Mouse (Mus musculus) midbrain, embryonic 15.5 days (tissue): ENCODE measurements around the gene Gm10310. TPM values are rescaled to one million over a fixed set of nuclear protein-coding genes. Genes with fewer than 3 reads are reported as not detected.
"Not testable (repeated sequence)": the region's sequence is repeated elsewhere in the genome, so short reads cannot be mapped to it uniquely, and the experiment has no call there.

ENCODE experiments used
- ATAC-seq: fragments of 200-750 bp; cut with Nextera tagmentation; replicated peaks from 2 replicates; pipeline ENCODE4 v1.8.0; 2017; ENCODE audit warnings: moderate TSS enrichment
- H3K27ac ChIP-seq: fragments of 300-500 bp; sonication (generic); 2 replicates; pipeline ENCODE4 v1.5.1; 2015; ENCODE audit warnings: mild to moderate bottlenecking, inconsistent platforms
- H3K27me3 ChIP-seq: fragments of 300-500 bp; sonication (generic); replicated peaks from 2 replicates; pipeline ENCODE4 v1.6.1; 2015; ENCODE audit warnings: inconsistent platforms
- H3K36me3 ChIP-seq: fragments of 300-500 bp; sonication (generic); replicated peaks from 2 replicates; pipeline ENCODE4 v1.6.1; 2015; ENCODE audit warnings: inconsistent platforms
- H3K4me1 ChIP-seq: fragments of 300-500 bp; sonication (generic); 2 replicates; pipeline ENCODE4 v1.6.1; 2015; ENCODE audit warnings: inconsistent platforms
- H3K4me2 ChIP-seq: fragments of 300-500 bp; sonication (generic); 2 replicates; pipeline ENCODE4 v1.6.1; 2015; ENCODE audit warnings: inconsistent platforms, mild to moderate bottlenecking, moderate library complexity
- H3K4me3 ChIP-seq: fragments of 300-500 bp; sonication (generic); 2 replicates; pipeline ENCODE4 v1.5.1; 2015; ENCODE audit warnings: mild to moderate bottlenecking, inconsistent platforms
- H3K9ac ChIP-seq: fragments of 300-500 bp; sonication (generic); 2 replicates; pipeline ENCODE4 v1.6.1; 2015; ENCODE audit warnings: mild to moderate bottlenecking, inconsistent platforms
- H3K9me3 ChIP-seq: fragments of 300-500 bp; sonication (generic); 2 replicates; pipeline ENCODE4 v1.6.1; 2016; ENCODE audit warnings: inconsistent platforms
- WGBS: fragments of 180-500 bp; shearing (Covaris S2); methylation state at CpG from one replicate; pipeline ENCODE4 v1.1.7; 2015; ENCODE audit warnings: mixed read lengths; 5-methylcytosine and 5-hydroxymethylcytosine counted together
- polyA plus RNA-seq: library from polyadenylated mRNA; unstranded; fragments of >200 nt; fragmentation: Nextera tagmentation; extraction: Ambion mirVana; gene quantifications from 2 replicates; pipeline ENCODE4 v1.2.1, GENCODE M21; 2015

Gm10310 gene
- not detected in 2 replicates for polyA plus RNA-seq

GRCm38 (mm10) chr10:129984962-129985361, at the start of gene Gm10310:
Gene Gm10310, minus strand, starts transcription at chr10:129985062.
- not testable (repeated sequence) for ATAC-seq, H3K4me2 ChIP-seq
- no CpG with 5 or more reads among the region's 1 CpGs for WGBS

GRCm38 (mm10) chr10:130030048-130030447, 45.2 kb upstream of the Gm10310 start, which contains the start of gene Olfr821:
Gene Olfr821, plus strand, starts transcription at chr10:130030348.
- Histone ChIP-seq H3K4me3 (no peak within 1 kb of the TSS), H3K4me1 (no peaks in the 10 kb centered on the region), H3K27me3 (no peaks in the 10 kb centered on the region), H3K36me3 (no peaks in the 10 kb centered on the region), H3K4me2 (no peak within 1 kb of the TSS), H3K9ac (no peak within 1 kb of the TSS), H3K9me3 (no peaks in the 10 kb centered on the region), H3K27ac (no peak within 1 kb of the TSS)
- no peak for ATAC-seq

More at GRCm38 (mm10) chr10:129984962-129985361, at the start of gene Gm10310:
- H3K4me3 ChIP-seq, H3K27ac ChIP-seq, H3K9ac ChIP-seq, H3K36me3 ChIP-seq, H3K9me3 ChIP-seq, H3K27me3 ChIP-seq, H3K4me1 ChIP-seq: not testable (repeated sequence)

- Histone ChIP-seq H3K9ac (no peak within 1 kb of the TSS), H3K36me3 (no peaks in the 10 kb centered on the region), H3K27me3 (no peaks in the 10 kb centered on the region), H3K9me3 (no peaks in the 10 kb centered on the region), H3K27ac (no peak within 1 kb of the TSS), H3K4me2 (no peak within 1 kb of the TSS), H3K4me3 (no peak within 1 kb of the TSS), H3K4me1 (no peaks in the 10 kb centered on the region)
- ATAC-seq, result no peak
Measured at GRCm38 (mm10) chr10:130012321-130012720, 27.5 kb upstream of the Gm10310 start, which contains the start of gene Olfr820. Gene Olfr820, plus strand, starts transcription at chr10:130012621.

- not testable (repeated sequence) for H3K4me1 ChIP-seq, H3K27ac ChIP-seq, ATAC-seq, H3K9me3 ChIP-seq, H3K9ac ChIP-seq, H3K4me2 ChIP-seq, H3K27me3 ChIP-seq, H3K36me3 ChIP-seq, H3K4me3 ChIP-seq
- WGBS, result 82% methylated on average over 4 of the region's 4 CpGs
Measured at GRCm38 (mm10) chr10:130005366-130005765, 20.5 kb upstream of the Gm10310 start.

GRCm38 (mm10) chr10:130004104-130004503, 19.2 kb upstream of the Gm10310 start:
- not testable (repeated sequence) for H3K4me2 ChIP-seq, H3K27ac ChIP-seq, H3K9ac ChIP-seq, H3K4me3 ChIP-seq, ATAC-seq, H3K4me1 ChIP-seq, H3K9me3 ChIP-seq, H3K27me3 ChIP-seq, H3K36me3 ChIP-seq
- 84% methylated on average over 4 of the region's 4 CpGs for WGBS

- no CpG with 5 or more reads among the region's 3 CpGs for WGBS
- H3K4me3 ChIP-seq, H3K36me3 ChIP-seq, H3K27me3 ChIP-seq, H3K27ac ChIP-seq, H3K9me3 ChIP-seq, H3K4me2 ChIP-seq, H3K4me1 ChIP-seq, H3K9ac ChIP-seq, ATAC-seq: not testable (repeated sequence)
Measured at GRCm38 (mm10) chr10:129981867-129982266, 3.0 kb downstream of the Gm10310 start.

GRCm38 (mm10) chr10:129976040-129976439, 8.8 kb downstream of the Gm10310 start, which contains the start of gene Olfr247:
Gene Olfr247, minus strand, starts transcription at chr10:129976140.
- not testable (repeated sequence) for H3K9me3 ChIP-seq, H3K4me2 ChIP-seq, H3K27me3 ChIP-seq, H3K36me3 ChIP-seq, ATAC-seq, H3K4me1 ChIP-seq, H3K9ac ChIP-seq, H3K27ac ChIP-seq, H3K4me3 ChIP-seq
- WGBS, result no CpG with 5 or more reads among the region's 2 CpGs

GRCm38 (mm10) chr10:129972994-129973393, 11.9 kb downstream of the Gm10310 start:
- H3K27ac ChIP-seq, ATAC-seq, H3K9ac ChIP-seq, H3K27me3 ChIP-seq, H3K4me1 ChIP-seq, H3K9me3 ChIP-seq, H3K4me3 ChIP-seq, H3K36me3 ChIP-seq, H3K4me2 ChIP-seq: not testable (repeated sequence)
- no CpG with 5 or more reads among the region's 3 CpGs for WGBS

- H3K9ac ChIP-seq, H3K4me1 ChIP-seq, ATAC-seq, H3K9me3 ChIP-seq, H3K4me2 ChIP-seq, H3K27ac ChIP-seq, H3K27me3 ChIP-seq, H3K36me3 ChIP-seq, H3K4me3 ChIP-seq: not testable (repeated sequence)
- WGBS, result 77% methylated on average over 2 of the region's 2 CpGs
Measured at GRCm38 (mm10) chr10:129967166-129967565, 17.7 kb downstream of the Gm10310 start, which contains the start of gene Olfr819. Gene Olfr819, minus strand, starts transcription at chr10:129967266.

GRCm38 (mm10) chr10:129966232-129966631, 18.6 kb downstream of the Gm10310 start:
- not testable (repeated sequence) for H3K27me3 ChIP-seq, H3K27ac ChIP-seq, H3K9me3 ChIP-seq, H3K9ac ChIP-seq, H3K4me1 ChIP-seq, H3K4me2 ChIP-seq, H3K36me3 ChIP-seq, ATAC-seq, H3K4me3 ChIP-seq
- 97% methylated on average over 2 of the region's 3 CpGs for WGBS

GRCm38 (mm10) chr10:129949000-129949399, 35.9 kb downstream of the Gm10310 start, which contains the start of gene Olfr818:
Gene Olfr818, minus strand, starts transcription at chr10:129949100.
- Histone ChIP-seq H3K4me1 (no peaks in the 10 kb centered on the region), H3K27me3 (no peaks in the 10 kb centered on the region), H3K9ac (no peak within 1 kb of the TSS), H3K27ac (no peak within 1 kb of the TSS), H3K9me3 (no peaks in the 10 kb centered on the region), H3K4me3 (no peak within 1 kb of the TSS), H3K4me2 (no peak within 1 kb of the TSS), H3K36me3 (no peaks in the 10 kb centered on the region)
- ATAC-seq, result no peak
- WGBS, result 96% methylated on average over 2 of the region's 2 CpGs
